Mouse (Mus musculus) liver, embryonic 14.5 days (tissue): ENCODE measurements at regions not wholly inside any gene's neighbourhood (a gene's known extent, or its start where the extent isn't known, plus 50 kb on each side); places are given as distances from the start of the nearest gene placed in this dataset.
A peak's percentile ranks its signal among the peaks of the same experiment; 100 is the strongest.

Experiments used
- ATAC-seq: fragments of 200-750 bp; cut with Nextera tagmentation; 2 replicates; pipeline ENCODE4 v1.8.0; 2017; ENCODE audit warnings: moderate number of reproducible peaks, mild to moderate bottlenecking, moderate library complexity; ENCODE audit not compliant: insufficient read depth
- DNase-seq, 3 experiments: peaks; one replicate each; pipeline ENCODE4 v3.0.0-alpha.2; 2012 to 2013; ENCODE audit warnings: low read depth in 3 of 3, low spot score in 3 of 3
- H3K27ac ChIP-seq: fragments of 300-500 bp; sonication (generic); 2 replicates; pipeline ENCODE4 v1.5.1; 2014; ENCODE audit warnings: moderate library complexity, mild to moderate bottlenecking, control low read depth, inconsistent platforms
- H3K27me3 ChIP-seq: fragments of 300-500 bp; sonication (generic); 2 replicates; pipeline ENCODE4 v1.6.1; 2014; ENCODE audit warnings: mild to moderate bottlenecking, low read length, moderate library complexity; ENCODE audit not compliant: control insufficient read depth, insufficient read depth
- H3K36me3 ChIP-seq: fragments of 300-500 bp; sonication (generic); replicated peaks from 2 replicates; pipeline ENCODE4 v1.6.1; 2014; ENCODE audit warnings: low read depth; ENCODE audit not compliant: control insufficient read depth, insufficient read depth
- H3K4me1 ChIP-seq, 2 experiments: fragments of 200-500 bp in 1 of 2; fragments of 300-500 bp in 1 of 2; sonication (generic) in 1 of 2; replicated peaks; 2 replicates each; pipeline ENCODE4 v1.6.1; 2012 to 2014; ENCODE audit warnings: antibody characterized with exemption in 1 of 2, inconsistent platforms in 1 of 2, low read length in 1 of 2; ENCODE audit not compliant: control insufficient read depth in 2 of 2, insufficient read depth in 2 of 2
- H3K4me2 ChIP-seq: fragments of 300-500 bp; sonication (generic); 2 replicates; pipeline ENCODE4 v1.6.1; 2014; ENCODE audit warnings: low read depth, mild to moderate bottlenecking, control low read depth, moderate library complexity
- H3K4me3 ChIP-seq, 2 experiments: fragments of 200-500 bp in 1 of 2; fragments of 300-500 bp in 1 of 2; sonication (generic) in 1 of 2; 2 replicates each; pipeline ENCODE4 v1.5.1; 2012 to 2014; ENCODE audit warnings: low read depth in 2 of 2, low read length in 2 of 2, mild to moderate bottlenecking in 2 of 2, control low read depth in 1 of 2, inconsistent platforms in 1 of 2, moderate library complexity in 1 of 2; ENCODE audit not compliant: insufficient read depth in 1 of 2
- H3K9ac ChIP-seq: fragments of 300-500 bp; sonication (generic); replicated peaks from 2 replicates; pipeline ENCODE4 v1.6.1; 2014; ENCODE audit warnings: mild to moderate bottlenecking, control low read depth, moderate library complexity
- H3K9me3 ChIP-seq: fragments of 300-500 bp; sonication (generic); 2 replicates; pipeline ENCODE4 v1.6.1; 2016; ENCODE audit warnings: low read length, mixed read lengths; ENCODE audit not compliant: control insufficient read depth
- CTCF ChIP-seq: IDR thresholded peaks from 2 replicates; pipeline ENCODE4 v1.5.1; 2016; ENCODE audit warnings: antibody characterized with exemption, low read depth, control low read depth
- EP300 ChIP-seq: IDR thresholded peaks from 2 replicates; pipeline ENCODE4 v1.6.1; 2016; ENCODE audit warnings: antibody characterized with exemption, low read depth
- WGBS: fragments of 180-500 bp; shearing (Covaris S2); extraction: QIAGEN DNeasy Blood & Tissue Kit; methylation state at CpG from one replicate; pipeline ENCODE4 v1.1.7; 2014; ENCODE audit not compliant: insufficient replicate concordance; 5-methylcytosine and 5-hydroxymethylcytosine counted together

GRCm38 (mm10) chr12:25196022-25196421 is 99.1 kb upstream of the Id2 start:
- Histone ChIP-seq H3K4me1 (peaks cover 0 to 3% of the 10 kb centered on the region in 2 experiments; a peak in 2 of 4 replicates), H3K27ac (no peak overlapping the region), H3K9ac (no peak overlapping the region), H3K36me3 (no peaks in the 10 kb centered on the region), H3K4me2 (no peak overlapping the region), H3K4me3 (no peak overlapping the region), H3K9me3 (no peaks in the 10 kb centered on the region), H3K27me3 (no peaks in the 10 kb centered on the region)
- DNase-seq (no peak), ATAC-seq (no peak)
- TF ChIP-seq EP300: no peak
- TF ChIP-seq CTCF: no peak
- 35% methylated on average over 4 of the region's 4 CpGs for WGBS

DNA sequence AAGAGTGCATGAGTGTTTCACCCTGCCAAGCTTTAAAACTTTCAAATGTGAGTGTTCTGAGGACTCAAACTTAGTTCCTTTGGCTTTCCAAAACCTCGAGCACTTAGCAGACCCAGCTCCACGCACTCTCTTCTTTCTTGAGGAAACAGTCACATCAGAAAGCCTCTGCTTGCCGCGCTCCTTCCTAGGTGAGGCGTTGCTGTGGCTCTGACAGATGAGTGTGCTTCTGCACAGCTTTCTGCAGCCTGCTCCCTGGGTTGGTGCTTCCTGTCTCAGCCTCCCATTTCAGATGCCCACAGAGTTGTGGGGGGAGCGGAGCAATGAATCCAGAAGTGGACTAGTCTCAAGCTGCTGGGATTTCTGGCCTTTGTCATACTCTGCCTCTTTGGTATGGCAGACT is 95.3 kb upstream of the Id2 start:
- Histone ChIP-seq H3K4me2 (no peak overlapping the region), H3K4me1 (peaks cover 0 to 15% of the 10 kb centered on the region in 2 experiments; a peak in 2 of 4 replicates), H3K9me3 (no peaks in the 10 kb centered on the region), H3K36me3 (no peaks in the 10 kb centered on the region), H3K27ac (no peak overlapping the region), H3K9ac (no peak overlapping the region), H3K4me3 (no peak overlapping the region), H3K27me3 (no peaks in the 10 kb centered on the region)
- ATAC-seq (no peak), DNase-seq (no peak)
- TF ChIP-seq CTCF (no peak), EP300 (no peak)
- WGBS: 60% methylated on average over 6 of the region's 6 CpGs

GRCm38 (mm10) chr12:25190360-25190759 is 93.4 kb upstream of the Id2 start:
- no peak overlapping the region for H3K4me2 ChIP-seq
- H3K9ac ChIP-seq: no peak overlapping the region
- DNase-seq (no peak), ATAC-seq (peak; percentile 51; the same call in 1 of the 2 replicates)
- H3K4me3 ChIP-seq: no peak overlapping the region
- 9% methylated on average over 6 of the region's 6 CpGs for WGBS
- H3K27ac ChIP-seq: no peak overlapping the region
- H3K36me3 ChIP-seq: no peaks in the 10 kb centered on the region
- no peak for TF ChIP-seq CTCF
- TF ChIP-seq EP300: no peak
- no peaks in the 10 kb centered on the region for H3K27me3 ChIP-seq
- H3K9me3 ChIP-seq: no peaks in the 10 kb centered on the region
- H3K4me1 ChIP-seq: peaks cover 0 to 12% of the 10 kb centered on the region in 2 experiments; a peak in 2 of 4 replicates

- no peak overlapping the region for H3K27ac ChIP-seq
- WGBS: 20% methylated on average over 16 of the region's 16 CpGs
- H3K9ac ChIP-seq: no peak overlapping the region
- no peak for TF ChIP-seq CTCF
- no peak for TF ChIP-seq EP300
- H3K9me3 ChIP-seq: no peaks in the 10 kb centered on the region
- H3K4me1 ChIP-seq: peaks cover 0 to 12% of the 10 kb centered on the region in 2 experiments; a peak in 2 of 4 replicates
- H3K4me3 ChIP-seq: no peak overlapping the region
- no peak overlapping the region for H3K4me2 ChIP-seq
- no peak for DNase-seq
- no peak for ATAC-seq
- H3K27me3 ChIP-seq: no peaks in the 10 kb centered on the region
- H3K36me3 ChIP-seq: no peaks in the 10 kb centered on the region
Observed at GRCm38 (mm10) chr12:25189174-25189761, 92.3 kb upstream of the Id2 start.

DNA sequence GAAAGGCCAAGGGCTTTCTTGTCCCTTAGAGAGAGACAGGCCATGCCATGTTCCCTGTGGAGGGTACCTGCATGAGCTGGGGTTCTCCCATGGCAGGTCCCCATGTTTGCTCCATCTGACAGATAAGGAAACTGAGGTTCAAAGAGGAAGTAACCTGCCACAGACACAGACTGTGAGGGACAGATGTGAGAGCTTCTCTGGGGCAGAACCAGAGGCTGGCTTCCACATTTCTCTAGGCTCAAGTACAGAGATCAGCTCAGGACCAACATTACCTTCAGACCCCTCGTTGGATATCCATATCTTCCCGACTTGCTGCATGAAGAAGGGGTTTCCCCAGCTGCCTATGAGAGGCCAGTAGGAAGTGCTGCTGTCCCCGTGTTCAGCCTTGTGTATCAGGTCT is 91.6 kb upstream of the Id2 start:
- Histone ChIP-seq H3K27ac (no peak overlapping the region), H3K36me3 (no peaks in the 10 kb centered on the region), H3K27me3 (no peaks in the 10 kb centered on the region), H3K4me2 (no peak overlapping the region), H3K9ac (no peak overlapping the region), H3K9me3 (no peaks in the 10 kb centered on the region), H3K4me1 (peaks cover 0 to 12% of the 10 kb centered on the region in 2 experiments; a peak in 2 of 4 replicates), H3K4me3 (no peak overlapping the region)
- ATAC-seq (no peak), DNase-seq (no peak)
- no peak for TF ChIP-seq EP300
- no peak for TF ChIP-seq CTCF
- WGBS: 10% methylated on average over 3 of the region's 3 CpGs
